Mouse (Mus musculus): ENCODE data around the gene Arhgap15.

- TF ChIP-seq CTCF (IDR thresholded peaks at IDR 0.05; ENCODE audit: extremely low read depth, insufficient read length, insufficient replicate concordance, low read depth, low read length) (no peak), POLR2A (IDR thresholded peaks at IDR 0.05; ENCODE audit: low read depth, low read length) (no peak)
Observed at GRCm38 (mm10) chr2:43739190-43739818, 9.3 kb upstream of the Arhgap15 start.

Data from small intestine, adult 2 months (tissue).